Mouse (Mus musculus) MEL (cell line): ENCODE data around the gene Elovl5. TPM values are rescaled to one million over a fixed set of nuclear protein-coding genes. Genes with fewer than 3 reads are reported as not detected.
A peak's percentile ranks its signal among the peaks of the same experiment; 100 is the strongest.

Experiments used
- DNase-seq: peaks from one replicate; pipeline ENCODE4 v3.0.0; 2011; ENCODE audit warnings: low read depth, low spot score
- H3K27ac ChIP-seq: 2 replicates; pipeline ENCODE4 v1.5.1; 2012; ENCODE audit warnings: low read depth, mild to moderate bottlenecking, control low read depth, low read length, moderate library complexity; ENCODE audit not compliant: control insufficient read depth
- H3K27me3 ChIP-seq, 2 experiments: fragments of 150-350 bp in 1 of 2; sonication (generic) in 1 of 2; 2 replicates each; pipeline ENCODE4 v1.6.1; 2012; ENCODE audit warnings: low read length in 2 of 2, mild to moderate bottlenecking in 2 of 2, improper control_type of control experiment in 1 of 2, moderate library complexity in 1 of 2; ENCODE audit not compliant: insufficient read depth in 2 of 2, control insufficient read depth in 1 of 2
- H3K36me3 ChIP-seq, 2 experiments: 2 replicates each; pipeline ENCODE4 v1.6.1; 2012 to 2014; ENCODE audit warnings: low read length in 2 of 2, improper control_type of control experiment in 1 of 2, inconsistent platforms in 1 of 2, mild to moderate bottlenecking in 1 of 2; ENCODE audit not compliant: insufficient read depth in 2 of 2, control insufficient read depth in 1 of 2
- H3K4me1 ChIP-seq, 2 experiments: fragments of 150-350 bp in 1 of 2; sonication (generic) in 1 of 2; 2 replicates each; pipeline ENCODE4 v1.6.1; 2012; ENCODE audit warnings: low read length in 2 of 2, improper control_type of control experiment in 1 of 2, mild to moderate bottlenecking in 1 of 2; ENCODE audit not compliant: insufficient read depth in 2 of 2, control insufficient read depth in 1 of 2
- H3K4me3 ChIP-seq, 2 experiments: fragments of 150-350 bp in 1 of 2; sonication (generic) in 1 of 2; 2 replicates each; pipeline ENCODE4 v1.5.1; 2012; ENCODE audit warnings: low read depth in 2 of 2, low read length in 2 of 2, mild to moderate bottlenecking in 2 of 2, moderate library complexity in 2 of 2, control low read depth in 1 of 2, improper control_type of control experiment in 1 of 2; ENCODE audit not compliant: control insufficient read depth in 1 of 2, insufficient read depth in 1 of 2
- H3K79me2 ChIP-seq: 2 replicates; pipeline ENCODE4 v1.6.1; 2012; ENCODE audit warnings: mild to moderate bottlenecking, low read length, moderate library complexity; ENCODE audit not compliant: control insufficient read depth, poor library complexity, insufficient read depth
- H3K9ac ChIP-seq: 2 replicates; pipeline ENCODE4 v1.6.1; 2012; ENCODE audit warnings: low read depth, mild to moderate bottlenecking, control low read depth, low read length, moderate library complexity; ENCODE audit not compliant: control insufficient read depth, poor library complexity, severe bottlenecking
- H3K9me3 ChIP-seq: fragments of 150-350 bp; sonication (generic); replicated peaks from 2 replicates; pipeline ENCODE4 v1.6.1; 2012; ENCODE audit warnings: mild to moderate bottlenecking, low read length, improper control_type of control experiment, moderate library complexity; ENCODE audit not compliant: insufficient read depth
- BHLHE40 ChIP-seq: IDR thresholded peaks from 2 replicates; pipeline ENCODE4 v1.6.1; 2012; ENCODE audit warnings: low read depth, mild to moderate bottlenecking, inconsistent platforms, low read length, improper control_type of control experiment, borderline replicate concordance
- CHD2 ChIP-seq: IDR thresholded peaks from 2 replicates; pipeline ENCODE4 v1.6.1; 2011; ENCODE audit warnings: low read length, improper control_type of control experiment
- CTCF ChIP-seq, 3 experiments: IDR thresholded peaks in 2 of 3; conservative IDR thresholded peaks in 1 of 3; 2 replicates each; pipeline ENCODE4 v1.5.1; 2011 to 2012; ENCODE audit warnings: low read length in 3 of 3, low read depth in 2 of 3, mild to moderate bottlenecking in 2 of 3, improper control_type of control experiment in 1 of 3, inconsistent platforms in 1 of 3, mixed read lengths in 1 of 3, moderate library complexity in 1 of 3; ENCODE audit not compliant: control insufficient read depth in 1 of 3, insufficient read depth in 1 of 3, poor library complexity in 1 of 3, severe bottlenecking in 1 of 3
- ELF1 ChIP-seq: IDR thresholded peaks from 2 replicates; pipeline ENCODE4 v1.6.1; 2014; ENCODE audit warnings: low read depth, mild to moderate bottlenecking, inconsistent platforms, low read length, improper control_type of control experiment, moderate library complexity
- EP300 ChIP-seq, 2 experiments: IDR thresholded peaks; 2 replicates each; pipeline ENCODE4 v1.6.1; 2011; ENCODE audit warnings: improper control_type of control experiment in 2 of 2, low read length in 2 of 2, low read depth in 1 of 2, mild to moderate bottlenecking in 1 of 2
- ETS1 ChIP-seq: IDR thresholded peaks from 2 replicates; pipeline ENCODE4 v1.6.1; 2012; ENCODE audit warnings: low read depth, mild to moderate bottlenecking, inconsistent platforms, low read length, improper control_type of control experiment, moderate library complexity
- HCFC1 ChIP-seq: IDR thresholded peaks from 2 replicates; pipeline ENCODE4 v1.6.1; 2012; ENCODE audit warnings: low read depth, mild to moderate bottlenecking, inconsistent platforms, low read length, improper control_type of control experiment, moderate library complexity
- JUND ChIP-seq: IDR thresholded peaks from 2 replicates; pipeline ENCODE4 v1.6.1; 2011; ENCODE audit warnings: low read depth, mild to moderate bottlenecking, improper control_type of control experiment, low read length
- MAFK ChIP-seq: IDR thresholded peaks from 2 replicates; pipeline ENCODE4 v1.6.1; 2011; ENCODE audit warnings: low read depth, mild to moderate bottlenecking, low read length, improper control_type of control experiment, borderline replicate concordance
- MAX ChIP-seq: IDR thresholded peaks from 2 replicates; pipeline ENCODE4 v1.6.1; 2011; ENCODE audit warnings: low read length, improper control_type of control experiment
- MAZ ChIP-seq: IDR thresholded peaks from 2 replicates; pipeline ENCODE4 v1.6.1; 2012; ENCODE audit warnings: low read depth, mild to moderate bottlenecking, inconsistent platforms, low read length, improper control_type of control experiment
- MEF2A ChIP-seq: IDR thresholded peaks from 2 replicates; pipeline ENCODE4 v1.6.1; 2014; ENCODE audit warnings: low read depth, mild to moderate bottlenecking, inconsistent platforms, low read length, improper control_type of control experiment; ENCODE audit not compliant: poor library complexity, insufficient replicate concordance, severe bottlenecking; ENCODE audit errors: extremely low read depth
- MXI1 ChIP-seq: IDR thresholded peaks from 2 replicates; pipeline ENCODE4 v1.6.1; 2011; ENCODE audit warnings: mild to moderate bottlenecking, low read depth, low read length, improper control_type of control experiment
- MYB ChIP-seq: IDR thresholded peaks from 2 replicates; pipeline ENCODE4 v1.6.1; 2011; ENCODE audit warnings: mild to moderate bottlenecking, low read depth, low read length, improper control_type of control experiment
- MYC ChIP-seq: IDR thresholded peaks from 2 replicates; pipeline ENCODE4 v1.6.1; 2011; ENCODE audit warnings: low read depth, mild to moderate bottlenecking, low read length, improper control_type of control experiment, moderate library complexity
- NELFE ChIP-seq: IDR thresholded peaks from 2 replicates; pipeline ENCODE4 v1.6.1; 2011; ENCODE audit warnings: low read depth, low read length, improper control_type of control experiment
- NRF1 ChIP-seq: IDR thresholded peaks from 2 replicates; pipeline ENCODE4 v1.6.1; 2014; ENCODE audit warnings: low read depth, mild to moderate bottlenecking, inconsistent platforms, low read length, improper control_type of control experiment, moderate library complexity; ENCODE audit not compliant: poor library complexity, insufficient read depth, severe bottlenecking
- POLR2A ChIP-seq, 2 experiments: IDR thresholded peaks; 2 replicates each; pipeline ENCODE4 v1.6.1; 2011 to 2012; ENCODE audit warnings: low read length in 2 of 2, mild to moderate bottlenecking in 2 of 2, control low read depth in 1 of 2, improper control_type of control experiment in 1 of 2, low read depth in 1 of 2, moderate library complexity in 1 of 2; ENCODE audit not compliant: control insufficient read depth in 1 of 2, insufficient read depth in 1 of 2, poor library complexity in 1 of 2
- POLR2AphosphoS2 ChIP-seq: IDR thresholded peaks from 2 replicates; pipeline ENCODE4 v1.6.1; 2011; ENCODE audit warnings: low read length, improper control_type of control experiment
- POLR2AphosphoS5 ChIP-seq: IDR thresholded peaks from 2 replicates; pipeline ENCODE4 v1.6.1; 2012; ENCODE audit warnings: low read depth, borderline replicate concordance, mild to moderate bottlenecking, inconsistent platforms, low read length, moderate library complexity, mixed read lengths
- RAD21 ChIP-seq: IDR thresholded peaks from 2 replicates; pipeline ENCODE4 v1.6.1; 2011; ENCODE audit warnings: mild to moderate bottlenecking, low read depth, low read length, improper control_type of control experiment
- SIN3A ChIP-seq: IDR thresholded peaks from 2 replicates; pipeline ENCODE4 v1.6.1; 2012; ENCODE audit warnings: low read length, improper control_type of control experiment, inconsistent platforms
- SMC3 ChIP-seq: IDR thresholded peaks from 2 replicates; pipeline ENCODE4 v1.6.1; 2011; ENCODE audit warnings: low read depth, low read length, improper control_type of control experiment
- TBP ChIP-seq: IDR thresholded peaks from 2 replicates; pipeline ENCODE4 v1.8.0; 2011; ENCODE audit warnings: low read depth, low read length, improper control_type of control experiment
- TCF12 ChIP-seq: IDR thresholded peaks from 2 replicates; pipeline ENCODE4 v1.6.1; 2014; ENCODE audit warnings: low read depth, mild to moderate bottlenecking, inconsistent platforms, low read length, improper control_type of control experiment, moderate library complexity
- ZC3H11A ChIP-seq: IDR thresholded peaks from 2 replicates; pipeline ENCODE4 v1.6.1; 2012; ENCODE audit warnings: low read depth, mild to moderate bottlenecking, inconsistent platforms, low read length, improper control_type of control experiment
- ZMIZ1 ChIP-seq: IDR thresholded peaks from 2 replicates; pipeline ENCODE4 v1.6.1; 2012; ENCODE audit warnings: low read depth, mild to moderate bottlenecking, inconsistent platforms, low read length, improper control_type of control experiment, moderate library complexity
- ZNF384 ChIP-seq: IDR thresholded peaks from 2 replicates; pipeline ENCODE4 v1.6.1; 2012; ENCODE audit warnings: low read depth, mild to moderate bottlenecking, inconsistent platforms, low read length, improper control_type of control experiment
- polyA plus RNA-seq, 2 experiments: library from polyadenylated mRNA; stranded (reverse) in 1 of 2; unstranded in 1 of 2; fragments of >175 nt in 1 of 2; fragments of >200 nt in 1 of 2; gene quantifications; 2 replicates each; pipeline versions ENCODE4 v1.2.1 to v1.2.4; 2012; ENCODE audit warnings: low replicate concordance in 2 of 2, low read depth in 1 of 2; ENCODE audit not compliant: insufficient read length in 2 of 2, insufficient read depth in 1 of 2, missing spikeins in 1 of 2
- total RNA-seq: library from RNA; depleted of rRNA; stranded (reverse); fragments of 300-350 nt; gene quantifications from 2 replicates; pipeline ENCODE4 v1.2.3, GENCODE M21; 2012

The Elovl5 gene
- total and polyA plus RNA-seq, 3 experiments: 52.3 to 73.0 (median 58.3) TPM

DNA sequence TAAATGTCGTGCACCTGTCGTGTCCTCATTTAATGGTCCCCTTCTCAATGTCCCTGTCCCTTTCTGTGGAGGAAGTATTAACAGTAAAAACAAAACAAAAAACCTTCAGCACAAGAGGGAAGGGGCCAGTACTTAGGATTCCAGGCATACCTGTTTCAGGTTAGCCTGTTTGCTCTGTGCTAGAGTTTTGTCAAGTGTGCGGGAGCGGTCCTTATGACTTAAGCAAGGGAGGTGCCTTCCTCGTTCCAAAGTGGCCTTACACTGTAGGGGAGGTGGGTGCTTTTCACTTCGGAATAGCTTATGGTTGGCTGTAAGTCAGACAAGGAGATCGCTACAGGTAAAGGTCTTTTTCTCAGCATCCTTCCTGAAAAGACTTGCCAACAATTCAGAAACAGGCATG lies 49.7 kb downstream of the Elovl5 start:
- H3K36me3 ChIP-seq: peaks cover 40 to 46% of the 10 kb centered on the region in 2 experiments
- H3K27me3 ChIP-seq: no peaks in the 10 kb centered on the region
- H3K9ac ChIP-seq: no peak overlapping the region
- H3K4me3 ChIP-seq: no peak overlapping the region
- peak overlapping the region; percentile 73 for H3K27ac ChIP-seq
- peaks cover 15% of the 10 kb centered on the region for H3K79me2 ChIP-seq
- H3K9me3 ChIP-seq: no peaks in the 10 kb centered on the region
- no peak for TF ChIP-seq MAFK
- no peak for TF ChIP-seq CHD2
- no peak for TF ChIP-seq MAZ
- no peak for TF ChIP-seq JUND
- TF ChIP-seq ELF1: no peak
- no peak for TF ChIP-seq ETS1
- no peak for TF ChIP-seq NRF1
- no peak for TF ChIP-seq POLR2AphosphoS2
- TF ChIP-seq POLR2AphosphoS5: no peak
- no peak for TF ChIP-seq MEF2A
- no peak for TF ChIP-seq MXI1
- no peak for TF ChIP-seq SMC3
- no peak for TF ChIP-seq ZMIZ1
- DNase-seq: no peak
- H3K4me1 ChIP-seq: peaks cover 37 to 55% of the 10 kb centered on the region in 2 experiments

DNA sequence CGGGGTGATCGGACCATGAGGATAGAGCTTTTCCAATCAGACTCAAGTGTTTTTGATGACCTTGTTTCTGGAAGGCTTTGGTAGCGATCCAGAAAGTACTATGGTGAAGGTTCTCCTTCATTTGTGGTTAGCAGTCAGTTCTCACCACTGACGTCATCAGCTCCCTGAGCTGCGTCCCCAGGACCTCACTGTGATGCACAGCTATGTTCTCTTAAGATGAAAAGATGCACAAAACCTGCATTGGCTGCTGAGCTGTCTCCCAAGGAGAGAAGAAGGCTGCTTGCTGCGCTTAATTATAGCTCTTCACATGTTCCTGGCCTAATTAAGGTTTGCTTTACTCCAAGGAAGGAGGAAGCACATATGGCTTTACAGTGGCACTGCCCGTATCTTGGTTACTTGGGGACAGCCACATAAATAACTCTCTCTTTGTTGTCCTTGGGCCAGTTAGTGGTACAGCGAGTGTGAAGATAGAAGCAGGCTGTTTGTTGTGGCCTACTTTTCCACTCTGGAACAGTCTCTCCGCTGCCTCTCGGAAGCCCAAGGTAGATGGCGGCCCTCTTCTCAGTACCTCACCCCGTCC lies 50.5 kb downstream of the Elovl5 start:
- no peak for DNase-seq
- H3K9ac ChIP-seq: no peak overlapping the region
- peaks cover 38 to 46% of the 10 kb centered on the region in 2 experiments for H3K36me3 ChIP-seq
- H3K9me3 ChIP-seq: no peaks in the 10 kb centered on the region
- no peaks in the 10 kb centered on the region for H3K27me3 ChIP-seq
- H3K4me1 ChIP-seq: peaks cover 37 to 55% of the 10 kb centered on the region in 2 experiments
- no peak overlapping the region for H3K4me3 ChIP-seq
- H3K27ac ChIP-seq: no peak overlapping the region
- TF ChIP-seq POLR2AphosphoS2: no peak
- no peak for TF ChIP-seq TBP
- no peak for TF ChIP-seq POLR2A (IDR thresholded peaks at IDR 0.05; ENCODE audit: control insufficient read depth in 1 of 2, insufficient read depth in 1 of 2, low read depth in 1 of 2, low read length in 2 of 2, poor library complexity in 1 of 2)
- TF ChIP-seq SMC3: no peak
- TF ChIP-seq ZMIZ1: no peak
- TF ChIP-seq NRF1: no peak
- no peak for TF ChIP-seq EP300 (IDR thresholded peaks at IDR 0.05; ENCODE audit: low read depth in 1 of 2, low read length in 2 of 2)
- no peak for TF ChIP-seq BHLHE40
- TF ChIP-seq CHD2: no peak
- no peak for TF ChIP-seq HCFC1
- no peak for TF ChIP-seq CTCF (IDR thresholded peaks at IDR 0.05 in 2 of 3, conservative IDR thresholded peaks at IDR 0.05 in 1 of 3; ENCODE audit: control insufficient read depth in 1 of 3, insufficient read depth in 1 of 3, low read depth in 2 of 3, low read length in 3 of 3, poor library complexity in 1 of 3, severe bottlenecking in 1 of 3)
- TF ChIP-seq TCF12: no peak
- no peak for TF ChIP-seq MAX
- TF ChIP-seq SIN3A: no peak
- TF ChIP-seq MYC: no peak
- no peak for TF ChIP-seq MYB
- TF ChIP-seq NELFE: no peak
- no peak for TF ChIP-seq ZC3H11A
- no peak for TF ChIP-seq ZNF384
- TF ChIP-seq RAD21: no peak
- peaks cover 15% of the 10 kb centered on the region for H3K79me2 ChIP-seq
